Mouse (Mus musculus): ENCODE data around the gene Gm20388. TPM values are rescaled to one million over a fixed set of nuclear protein-coding genes. Genes with fewer than 3 reads are reported as not detected.

Gm20388 gene
- polyA plus RNA-seq, 1 experiment from 2014 or later = not detected

- ATAC-seq (ENCODE audit: low read depth) = no peak
- 94% methylated on average over 15 of the region's 15 CpGs for WGBS (ENCODE audit: insufficient replicate concordance)
- peaks cover 74% of the 10 kb centered on the region for H3K36me3 ChIP-seq
Measured at GRCm38 (mm10) chr8:122641406-122641805, 2730.8 kb downstream of the Gm20388 start.

GRCm38 (mm10) chr8:122642071-122642470, 2731.4 kb downstream of the Gm20388 start:
- Histone ChIP-seq H3K27ac (no peak overlapping the region), H3K9me3 (replicated peaks) (no peaks in the 10 kb centered on the region), H3K4me3 (replicated peaks) (no peak overlapping the region), H3K4me2 (no peak overlapping the region), H3K4me1 (replicated peaks) (peaks cover 28% of the 10 kb centered on the region), H3K27me3 (no peaks in the 10 kb centered on the region), H3K9ac (no peak overlapping the region), H3K36me3 (peaks cover 74% of the 10 kb centered on the region)
- DNase-seq (no peak), ATAC-seq (ENCODE audit: low read depth) (no peak)
- 77% methylated on average over 9 of the region's 9 CpGs for WGBS (ENCODE audit: insufficient replicate concordance)

More at GRCm38 (mm10) chr8:122641406-122641805, 2730.8 kb downstream of the Gm20388 start:
- no peaks in the 10 kb centered on the region for H3K27me3 ChIP-seq
- no peak overlapping the region for H3K4me3 ChIP-seq (replicated peaks)
- H3K27ac ChIP-seq = no peak overlapping the region
- no peak overlapping the region for H3K9ac ChIP-seq
- peaks cover 35% of the 10 kb centered on the region for H3K4me1 ChIP-seq (replicated peaks)
- H3K9me3 ChIP-seq (replicated peaks) = no peaks in the 10 kb centered on the region
- no peak for DNase-seq
- no peak overlapping the region for H3K4me2 ChIP-seq

- DNase-seq (no peak), ATAC-seq (ENCODE audit: low read depth) (no peak)
- Histone ChIP-seq H3K4me3 (replicated peaks) (no peak overlapping the region), H3K9ac (no peak overlapping the region), H3K27ac (no peak overlapping the region), H3K9me3 (replicated peaks) (no peaks in the 10 kb centered on the region), H3K4me2 (no peak overlapping the region), H3K27me3 (no peaks in the 10 kb centered on the region), H3K36me3 (peaks cover 73% of the 10 kb centered on the region), H3K4me1 (replicated peaks) (peaks cover 11% of the 10 kb centered on the region; the same call in 1 of the 2 replicates)
- 71% methylated on average over 6 of the region's 6 CpGs for WGBS (ENCODE audit: insufficient replicate concordance)
Measured at GRCm38 (mm10) chr8:122644175-122644954, 2733.7 kb downstream of the Gm20388 start.

GRCm38 (mm10) chr8:122646337-122646736, 2735.7 kb downstream of the Gm20388 start:
- no peak overlapping the region for H3K27ac ChIP-seq
- H3K27me3 ChIP-seq = no peaks in the 10 kb centered on the region
- peaks cover 69% of the 10 kb centered on the region for H3K36me3 ChIP-seq
- no peak overlapping the region for H3K9ac ChIP-seq
- DNase-seq (no peak), ATAC-seq (ENCODE audit: low read depth) (no peak)
- no peak overlapping the region for H3K4me2 ChIP-seq
- WGBS (ENCODE audit: insufficient replicate concordance) = 86% methylated on average over 16 of the region's 16 CpGs
- no peaks in the 10 kb centered on the region for H3K4me1 ChIP-seq (replicated peaks)
- H3K9me3 ChIP-seq (replicated peaks) = no peaks in the 10 kb centered on the region
- no peak overlapping the region for H3K4me3 ChIP-seq (replicated peaks)

- Histone ChIP-seq H3K27ac (no peak overlapping the region), H3K9me3 (replicated peaks) (no peaks in the 10 kb centered on the region), H3K36me3 (peaks cover 51% of the 10 kb centered on the region), H3K4me3 (replicated peaks) (no peak overlapping the region), H3K9ac (no peak overlapping the region), H3K27me3 (no peaks in the 10 kb centered on the region), H3K4me2 (no peak overlapping the region), H3K4me1 (replicated peaks) (no peaks in the 10 kb centered on the region)
- no peak for DNase-seq
- WGBS (ENCODE audit: insufficient replicate concordance) = 79% methylated on average over 15 of the region's 15 CpGs
- ATAC-seq (ENCODE audit: low read depth) = no peak
Measured at GRCm38 (mm10) chr8:122648192-122648970, 2737.7 kb downstream of the Gm20388 start.

GRCm38 (mm10) chr8:122651326-122651921, 2740.8 kb downstream of the Gm20388 start:
- ATAC-seq (ENCODE audit: low read depth) (no peak), DNase-seq (no peak)
- Histone ChIP-seq H3K9me3 (replicated peaks) (no peaks in the 10 kb centered on the region), H3K9ac (no peak overlapping the region), H3K27me3 (no peaks in the 10 kb centered on the region), H3K36me3 (peaks cover 49% of the 10 kb centered on the region), H3K4me2 (no peak overlapping the region), H3K4me3 (replicated peaks) (no peak overlapping the region), H3K27ac (no peak overlapping the region), H3K4me1 (replicated peaks) (peaks cover 10% of the 10 kb centered on the region; the same call in 1 of the 2 replicates)
- WGBS (ENCODE audit: insufficient replicate concordance) = 74% methylated on average over 16 of the region's 16 CpGs

GRCm38 (mm10) chr8:122652643-122653042, 2742.0 kb downstream of the Gm20388 start:
- no peak overlapping the region for H3K27ac ChIP-seq
- H3K36me3 ChIP-seq = peaks cover 39% of the 10 kb centered on the region
- 69% methylated on average over 6 of the region's 6 CpGs for WGBS (ENCODE audit: insufficient replicate concordance)
- ATAC-seq (ENCODE audit: low read depth) (no peak), DNase-seq (no peak)
- H3K4me1 ChIP-seq (replicated peaks) = peaks cover 10% of the 10 kb centered on the region; the same call in 1 of the 2 replicates
- no peak overlapping the region for H3K9ac ChIP-seq
- no peaks in the 10 kb centered on the region for H3K9me3 ChIP-seq (replicated peaks)
- no peaks in the 10 kb centered on the region for H3K27me3 ChIP-seq
- H3K4me3 ChIP-seq (replicated peaks) = no peak overlapping the region
- no peak overlapping the region for H3K4me2 ChIP-seq

- Histone ChIP-seq H3K36me3 (peaks cover 33% of the 10 kb centered on the region), H3K9ac (no peak overlapping the region), H3K4me1 (replicated peaks) (peaks cover 10% of the 10 kb centered on the region; the same call in 1 of the 2 replicates), H3K4me2 (no peak overlapping the region), H3K27ac (no peak overlapping the region), H3K4me3 (replicated peaks) (no peak overlapping the region), H3K9me3 (replicated peaks) (no peaks in the 10 kb centered on the region), H3K27me3 (no peaks in the 10 kb centered on the region)
- ATAC-seq (ENCODE audit: low read depth) = no peak
- no peak for DNase-seq
- 81% methylated on average over 7 of the region's 7 CpGs for WGBS (ENCODE audit: insufficient replicate concordance)
Measured at GRCm38 (mm10) chr8:122654768-122655167, 2744.1 kb downstream of the Gm20388 start.

- no peak for DNase-seq
- no peak overlapping the region for H3K4me2 ChIP-seq
- no peaks in the 10 kb centered on the region for H3K27me3 ChIP-seq
- no peak overlapping the region for H3K4me3 ChIP-seq (replicated peaks)
- no peak overlapping the region for H3K27ac ChIP-seq
- H3K9me3 ChIP-seq (replicated peaks) = no peaks in the 10 kb centered on the region
- no peak for ATAC-seq (ENCODE audit: low read depth)
- peaks cover 10% of the 10 kb centered on the region; the same call in 1 of the 2 replicates for H3K4me1 ChIP-seq (replicated peaks)
- H3K36me3 ChIP-seq = peaks cover 28% of the 10 kb centered on the region; the same call in 1 of the 2 replicates
- no peak overlapping the region for H3K9ac ChIP-seq
- WGBS (ENCODE audit: insufficient replicate concordance) = 71% methylated on average over 13 of the region's 13 CpGs
Measured at GRCm38 (mm10) chr8:122656056-122656999, 2745.7 kb downstream of the Gm20388 start.

GRCm38 (mm10) chr8:122658149-122658806, 2747.6 kb downstream of the Gm20388 start:
- no peaks in the 10 kb centered on the region for H3K9me3 ChIP-seq (replicated peaks)
- H3K4me3 ChIP-seq (replicated peaks) = no peak overlapping the region
- DNase-seq (no peak), ATAC-seq (ENCODE audit: low read depth) (no peak)
- peaks cover 28% of the 10 kb centered on the region; the same call in 1 of the 2 replicates for H3K36me3 ChIP-seq
- no peaks in the 10 kb centered on the region for H3K27me3 ChIP-seq
- 77% methylated on average over 10 of the region's 10 CpGs for WGBS (ENCODE audit: insufficient replicate concordance)
- H3K9ac ChIP-seq = no peak overlapping the region
- peaks cover 17% of the 10 kb centered on the region; the same call in 1 of the 2 replicates for H3K4me1 ChIP-seq (replicated peaks)
- H3K4me2 ChIP-seq = no peak overlapping the region
- no peak overlapping the region for H3K27ac ChIP-seq

Measured in liver, embryonic 13.5 days (tissue).